Comparison of ENCODE assay signal across 17 mouse cellular contexts in genomic region chr6:65017566-65017965, GRCm38 (mm10).
"Had no signal": no experiment of that assay in that cellular context is flagged by ENCODE, and none has a peak within 500 bp of the region (broad histone marks: within the 10 kb centered on the region; RNA-seq: fewer than 3 reads in every experiment).

No protein-coding gene starts in this region.

- DNase-seq: liver, postnatal 0 days; lung, adult 2 months; lung, postnatal 4 days; midbrain, embryonic 14.5 days; right cerebral cortex, postnatal 25 days; right cerebral cortex, postnatal 4 days; spleen, adult 18-20 months; thymus, adult 18-20 months; thymus, postnatal 14 days; thymus, postnatal 36 days had no signal

- H3K36me3 ChIP-seq: liver, embryonic 15.5 days; lung, embryonic 15.5 days; midbrain, embryonic 10.5 days; midbrain, embryonic 12.5 days; neural tube, embryonic 13.5 days; neural tube, embryonic 15.5 days had no signal

- H3K27me3 ChIP-seq: liver, embryonic 15.5 days; lung, embryonic 15.5 days; midbrain, embryonic 12.5 days; neural tube, embryonic 13.5 days; neural tube, embryonic 15.5 days had no signal

- H3K27ac ChIP-seq: liver, embryonic 15.5 days; lung, embryonic 15.5 days; midbrain, embryonic 10.5 days; midbrain, embryonic 12.5 days; neural tube, embryonic 13.5 days; neural tube, embryonic 15.5 days had no signal

- H3K9ac ChIP-seq: liver, embryonic 15.5 days; liver, postnatal 0 days; lung, embryonic 15.5 days; midbrain, embryonic 12.5 days; neural tube, embryonic 13.5 days; neural tube, embryonic 15.5 days had no signal

- H3K9me3 ChIP-seq: liver, embryonic 15.5 days; lung, embryonic 15.5 days; midbrain, embryonic 10.5 days; midbrain, embryonic 12.5 days; neural tube, embryonic 13.5 days; neural tube, embryonic 15.5 days had no signal

- H3K4me3 ChIP-seq: liver, embryonic 15.5 days; lung, embryonic 15.5 days; midbrain, embryonic 10.5 days; midbrain, embryonic 12.5 days; myocyte; neural tube, embryonic 13.5 days; neural tube, embryonic 15.5 days had no signal

- H3K4me1 ChIP-seq: liver, embryonic 15.5 days; lung, embryonic 15.5 days; midbrain, embryonic 10.5 days; midbrain, embryonic 12.5 days; neural tube, embryonic 13.5 days; neural tube, embryonic 15.5 days had no signal
